Mouse (Mus musculus): ENCODE results near the gene Lrrk2. TPM values are rescaled to one million over a fixed set of nuclear protein-coding genes. Genes with fewer than 3 reads are reported as not detected.

Lrrk2 gene
- 0.83 TPM for polyA plus RNA-seq (2017; shearing (Covaris generic))

DNA sequence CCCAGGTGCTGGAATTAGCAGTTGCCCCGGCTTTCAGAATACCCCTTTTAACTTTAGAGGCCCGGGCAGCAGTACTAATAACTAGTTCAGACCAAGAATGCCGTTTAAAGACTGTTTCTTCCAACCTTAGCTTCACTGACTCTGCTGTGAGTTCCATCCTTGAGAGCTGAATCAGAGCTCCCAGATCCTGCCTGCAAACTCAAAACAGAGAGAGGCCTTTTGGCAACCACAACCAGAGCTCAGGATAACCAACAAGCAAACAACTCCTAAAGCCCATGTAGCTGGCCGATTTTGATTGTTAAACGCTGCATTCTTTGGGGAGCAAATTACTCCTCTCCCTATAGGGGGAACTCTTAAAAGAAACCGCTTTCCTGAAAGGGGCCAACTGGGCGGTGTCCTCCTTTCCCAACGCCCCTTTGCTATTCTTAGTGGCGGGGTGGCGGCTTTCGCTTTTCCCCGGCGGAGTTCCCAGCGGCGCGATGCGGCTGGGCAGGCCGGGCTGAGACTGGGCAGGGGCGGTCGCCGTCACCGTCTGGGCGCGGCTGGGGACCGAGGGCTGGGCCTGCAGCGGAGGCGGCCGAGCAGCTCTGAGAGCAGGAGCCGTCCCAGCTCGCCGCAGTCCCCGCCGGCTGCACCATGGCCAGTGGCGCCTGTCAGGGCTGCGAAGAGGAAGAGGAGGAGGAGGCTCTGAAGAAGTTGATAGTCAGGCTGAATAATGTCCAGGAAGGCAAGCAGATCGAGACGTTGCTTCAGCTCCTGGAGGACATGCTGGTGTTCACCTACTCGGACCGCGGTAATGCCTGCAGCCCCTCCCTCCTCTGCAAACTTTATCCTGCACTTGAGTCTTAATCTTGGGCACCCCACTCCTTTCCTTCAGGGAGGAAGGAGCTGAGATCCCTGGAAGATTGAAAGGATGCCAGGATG, at the start of gene Lrrk2:
Gene Lrrk2, plus strand, starts transcription at position 531 of the 924 bp plus-strand sequence.

DNA sequence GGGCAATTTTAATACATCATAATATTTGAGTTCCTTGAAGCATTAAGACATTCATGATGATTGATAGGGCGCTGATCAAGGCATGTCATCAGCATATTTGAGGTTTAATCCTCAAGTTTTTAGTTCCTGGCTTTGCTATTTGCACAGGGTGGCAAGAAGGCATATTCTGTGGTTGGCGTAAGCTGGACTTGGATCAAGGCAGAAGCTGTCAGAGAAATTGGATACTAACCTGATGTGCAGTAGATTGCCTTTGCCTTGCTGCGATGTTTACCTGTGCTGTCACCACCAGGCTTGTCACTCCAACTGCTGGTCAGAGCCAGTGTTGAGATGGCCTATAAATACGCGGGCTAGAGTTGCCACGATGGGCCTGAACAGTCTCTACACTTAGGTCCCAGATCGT, 165.0 kb downstream of the Lrrk2 start, which contains the start of gene Smgc:
Gene Smgc, plus strand, starts transcription at position 301 of the 400 bp plus-strand sequence.

Other genes with a start within 250 kb of the Lrrk2 start
- gene Slc2a13, start 99.9 kb upstream of the Lrrk2 start, polyA plus RNA-seq (2017; shearing (Covaris generic)) = 0.05 TPM
- gene Smgc, start 165.1 kb downstream of the Lrrk2 start, polyA plus RNA-seq (2017; shearing (Covaris generic)) = not detected

All from inflammation-experienced regulatory T-cells, adult 16 weeks (primary cell).